Mouse (Mus musculus) erythroid progenitor cell, adult 5-6 weeks (primary cell): ENCODE measurements around the gene Churc1. TPM values are rescaled to one million over a fixed set of nuclear protein-coding genes. Genes with fewer than 3 reads are reported as not detected.

Experiments
- ATAC-seq: replicated peaks from 2 replicates; pipeline ENCODE4 v1.8.0; 2016; ENCODE audit warnings: moderate number of reproducible peaks, mild to moderate bottlenecking, moderate TSS enrichment, inconsistent platforms; ENCODE audit not compliant: poor library complexity, low FRiP score, severe bottlenecking
- total RNA-seq, 2 experiments: library from RNA; stranded (forward) in 1 of 2; stranded (reverse) in 1 of 2; fragments of 150-400 nt in 1 of 2; fragments of 186-747, 209-891 nt in 1 of 2; gene quantifications; 2 replicates each; pipeline versions ENCODE4 v1.2.3 to v1.2.4; 2015 to 2017; ENCODE audit warnings: low replicate concordance in 2 of 2

Churc1 gene
- 28.5 and 66.0 TPM in 2 replicates for total RNA-seq (2015; ENCODE audit: low replicate concordance)
- total RNA-seq (2017; ENCODE audit: low replicate concordance) = 24.4 and 42.7 TPM in 2 replicates

- ATAC-seq = peak; percentile 97
Measured at GRCm38 (mm10) chr12:76765354-76765851, at the start of gene Churc1, which contains the start of gene Fntb. Gene Churc1 (plus strand): TSS chr12:76765538. Gene Fntb (plus strand): TSS chr12:76765589.

GRCm38 (mm10) chr12:76718384-76718783, 47.0 kb upstream of the Churc1 start:
- peak; percentile 63; the same call in 1 of the 2 replicates for ATAC-seq

GRCm38 (mm10) chr12:76720572-76720971, 44.8 kb upstream of the Churc1 start:
- ATAC-seq = peak; percentile 79

GRCm38 (mm10) chr12:76722026-76722425, 43.3 kb upstream of the Churc1 start:
- ATAC-seq = no peak

GRCm38 (mm10) chr12:76727955-76728354, 37.4 kb upstream of the Churc1 start:
- ATAC-seq = peak; percentile 30; the same call in 1 of the 2 replicates

DNA sequence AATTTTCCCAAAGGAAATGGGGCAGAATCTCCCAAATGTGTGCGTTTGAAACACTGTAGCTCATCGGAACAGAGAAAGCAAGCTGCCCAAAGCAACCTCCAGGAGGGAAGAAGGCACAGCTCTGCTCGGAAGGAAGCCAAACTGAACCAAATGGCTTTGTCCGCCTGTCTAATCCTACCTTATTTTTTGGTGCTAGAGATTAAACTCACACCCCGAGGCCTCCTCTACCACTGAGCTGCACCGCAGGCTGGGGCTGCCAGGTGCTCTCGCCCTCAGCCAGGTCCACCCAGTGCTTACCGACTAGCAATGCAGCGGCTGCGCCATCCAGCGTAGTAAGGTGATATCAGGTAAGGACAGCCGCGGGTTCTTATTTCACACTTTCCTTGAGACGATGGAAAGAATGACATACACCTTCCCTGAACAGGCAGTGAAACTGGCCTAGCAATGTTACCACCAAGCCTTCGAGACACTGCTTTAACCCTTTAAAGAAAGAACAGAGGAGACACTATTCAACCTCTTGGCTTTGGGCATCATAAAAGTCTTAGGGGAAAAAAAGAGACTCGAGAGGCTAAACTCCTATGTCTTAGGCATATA, 14.4 kb upstream of the Churc1 start:
- ATAC-seq = no peak

- ATAC-seq = 0 out of 2 replicates have a peak, but pooled peaks have one; percentile 49
Measured at GRCm38 (mm10) chr12:76752652-76753318, 12.6 kb upstream of the Churc1 start.

DNA sequence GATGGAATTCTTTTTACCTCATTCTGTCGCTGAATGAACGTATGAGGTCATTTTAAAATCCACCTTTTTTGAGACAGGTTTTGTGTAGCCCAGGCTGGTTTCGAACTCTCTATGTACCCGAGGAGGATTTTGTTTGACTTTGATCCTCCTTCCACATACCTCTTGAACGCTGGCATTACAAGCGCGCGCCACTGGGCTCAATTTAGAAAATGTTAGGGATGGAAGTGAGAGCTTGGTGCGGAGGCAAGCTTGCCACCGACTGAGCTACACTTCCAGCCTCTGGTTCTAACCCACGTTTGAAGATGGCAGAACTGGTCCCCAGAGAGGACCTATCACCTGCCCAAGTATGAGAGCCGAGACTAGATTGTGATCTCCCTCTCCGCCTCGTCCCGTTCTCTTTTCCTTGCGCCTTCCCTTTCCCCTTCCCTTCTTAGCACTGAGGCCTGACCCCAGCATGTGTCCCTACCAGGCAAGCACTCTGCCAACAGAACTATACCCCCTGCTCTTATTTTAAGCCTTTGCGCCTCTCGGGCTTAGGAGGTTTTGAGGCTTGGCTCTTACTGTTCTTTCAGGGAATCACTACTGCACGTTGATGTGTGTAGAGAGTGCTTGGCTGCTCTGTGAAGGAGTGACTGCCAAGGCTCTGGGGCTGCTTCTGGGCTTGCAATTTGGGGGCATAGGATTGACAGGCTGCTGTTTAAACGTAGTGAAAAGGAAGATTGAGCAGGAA, 728 bp downstream of the Churc1 start:
- peak; percentile 28 for ATAC-seq

DNA sequence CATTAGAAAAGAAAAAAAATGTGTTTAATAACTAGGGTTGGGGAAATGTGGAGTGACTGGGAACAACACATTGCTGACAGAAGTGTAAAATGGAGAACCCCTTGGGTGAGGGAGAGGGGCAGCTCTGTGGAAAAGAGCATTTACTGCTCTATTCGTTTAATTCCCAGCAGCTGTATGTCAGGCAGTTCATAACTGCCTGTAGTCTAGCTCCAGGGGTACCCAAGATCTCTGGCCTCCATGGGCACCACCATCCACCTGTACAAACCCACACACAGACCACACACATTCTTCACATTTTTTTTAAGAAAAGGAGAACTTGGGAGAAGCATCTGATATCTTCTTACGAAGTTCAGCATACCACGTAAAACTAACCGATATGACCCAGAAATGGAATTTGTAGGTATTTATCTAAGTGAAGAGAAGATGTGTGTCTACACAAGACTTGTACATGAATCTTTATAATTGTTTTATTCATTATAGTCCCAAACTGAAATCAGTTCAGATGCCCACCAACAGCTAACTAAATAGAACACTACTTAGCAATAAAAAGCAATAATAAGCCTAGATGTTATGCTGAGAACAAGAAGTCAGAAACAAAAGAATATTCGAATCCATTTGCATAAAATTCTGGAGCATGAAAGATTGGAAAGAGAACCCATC, 5.6 kb downstream of the Churc1 start:
- no peak for ATAC-seq

- no peak for ATAC-seq
Measured at GRCm38 (mm10) chr12:76771540-76771939, 6.2 kb downstream of the Churc1 start.

DNA sequence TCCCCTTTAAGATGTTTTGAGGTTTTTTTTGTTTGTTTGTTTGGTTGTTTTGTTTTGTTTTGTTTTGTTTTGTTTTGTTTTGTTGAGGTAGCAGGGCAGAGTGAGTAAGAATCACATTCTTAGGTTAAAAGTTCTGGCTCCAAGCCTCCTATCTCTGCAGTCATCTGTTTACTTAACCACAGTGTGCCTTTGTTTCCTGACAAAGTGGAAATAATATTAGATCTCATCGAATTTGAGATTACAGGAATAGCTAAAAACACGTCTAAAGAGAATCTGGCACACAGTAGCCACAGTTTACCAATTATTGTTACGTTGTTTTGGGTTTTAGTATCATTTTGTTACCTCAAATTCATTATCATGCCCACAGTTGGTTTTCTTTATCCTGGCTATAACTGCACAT, 9.3 kb downstream of the Churc1 start:
- no peak for ATAC-seq

DNA sequence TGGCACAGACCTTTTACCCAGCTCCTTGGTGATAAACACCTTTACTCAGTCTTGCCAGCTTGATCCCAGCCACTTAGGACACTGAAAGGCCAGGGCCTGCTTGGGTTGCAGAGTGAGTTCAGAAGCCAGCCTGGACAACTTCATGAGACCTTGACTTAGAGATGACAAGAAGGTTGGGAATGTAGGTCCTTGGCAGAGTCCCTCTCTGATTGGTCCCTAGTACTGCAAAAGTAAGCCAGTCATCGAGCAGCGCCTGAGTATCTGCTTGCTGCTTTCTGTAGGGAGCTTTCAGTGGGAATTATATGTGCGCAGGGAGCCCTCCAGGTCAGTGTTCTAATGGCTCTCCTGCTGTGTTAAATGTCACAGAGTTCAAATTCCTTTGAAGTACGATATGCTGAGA, 9.8 kb downstream of the Churc1 start:
- no peak for ATAC-seq

DNA sequence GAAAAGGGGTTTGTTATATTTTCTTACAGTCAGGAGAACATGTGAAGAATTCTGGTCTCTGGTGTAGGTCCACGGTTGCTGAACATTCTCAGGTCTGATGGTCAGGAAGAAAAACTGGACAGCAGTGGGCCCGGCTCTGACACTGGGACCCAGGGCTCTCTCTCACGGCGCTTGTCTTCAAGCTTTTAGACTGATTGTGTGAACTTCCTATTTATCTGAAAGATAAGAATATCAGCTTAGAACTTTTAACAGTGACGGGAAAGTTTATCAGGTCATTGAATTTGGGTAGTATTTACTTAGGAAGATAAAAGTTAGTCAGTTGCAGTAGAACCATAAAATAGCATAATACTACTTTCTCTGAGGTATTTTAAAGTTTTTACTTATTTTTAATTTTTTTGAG, 11.6 kb downstream of the Churc1 start:
- ATAC-seq = no peak

DNA sequence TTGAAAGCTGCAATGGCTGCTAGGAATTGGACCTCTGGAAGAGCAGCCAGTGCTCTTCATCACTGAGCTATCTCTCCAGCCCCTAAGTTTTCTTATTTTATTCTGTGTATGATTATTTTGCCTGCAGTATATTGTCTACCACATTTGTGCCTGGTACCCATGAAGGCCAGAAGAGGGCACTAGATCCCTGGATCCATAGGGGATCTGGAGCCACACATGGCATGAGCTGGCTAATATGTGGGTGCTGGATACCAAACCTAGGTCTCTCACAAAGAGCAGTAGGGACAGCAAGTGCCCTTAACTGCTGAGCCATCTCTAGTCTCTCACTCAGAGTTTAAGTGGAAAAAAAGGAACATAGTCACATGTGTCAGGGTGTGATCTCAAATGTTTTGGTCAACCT, 12.5 kb downstream of the Churc1 start:
- ATAC-seq = no peak

- ATAC-seq = no peak
Measured at GRCm38 (mm10) chr12:76778305-76779083, 13.2 kb downstream of the Churc1 start.

DNA sequence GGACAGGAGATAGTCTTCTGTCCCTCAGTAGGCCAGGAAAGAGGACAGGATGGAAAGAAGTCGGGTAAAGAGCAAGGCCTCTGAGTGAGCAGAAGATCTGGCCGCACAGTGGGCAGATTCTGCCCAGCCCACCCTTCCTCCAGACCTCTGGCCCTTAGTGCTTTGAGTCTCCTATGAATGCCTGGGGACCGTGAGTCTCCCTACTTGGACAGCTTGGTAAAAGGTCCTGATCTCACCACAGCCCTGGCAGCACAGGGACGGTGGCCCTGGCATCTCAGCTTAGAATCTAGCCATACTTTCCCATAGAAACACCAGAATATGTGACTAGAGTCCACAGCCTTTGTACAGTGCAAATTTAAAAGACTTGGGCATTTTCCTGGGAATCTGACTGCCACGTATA, 14.6 kb downstream of the Churc1 start:
- ATAC-seq = no peak

DNA sequence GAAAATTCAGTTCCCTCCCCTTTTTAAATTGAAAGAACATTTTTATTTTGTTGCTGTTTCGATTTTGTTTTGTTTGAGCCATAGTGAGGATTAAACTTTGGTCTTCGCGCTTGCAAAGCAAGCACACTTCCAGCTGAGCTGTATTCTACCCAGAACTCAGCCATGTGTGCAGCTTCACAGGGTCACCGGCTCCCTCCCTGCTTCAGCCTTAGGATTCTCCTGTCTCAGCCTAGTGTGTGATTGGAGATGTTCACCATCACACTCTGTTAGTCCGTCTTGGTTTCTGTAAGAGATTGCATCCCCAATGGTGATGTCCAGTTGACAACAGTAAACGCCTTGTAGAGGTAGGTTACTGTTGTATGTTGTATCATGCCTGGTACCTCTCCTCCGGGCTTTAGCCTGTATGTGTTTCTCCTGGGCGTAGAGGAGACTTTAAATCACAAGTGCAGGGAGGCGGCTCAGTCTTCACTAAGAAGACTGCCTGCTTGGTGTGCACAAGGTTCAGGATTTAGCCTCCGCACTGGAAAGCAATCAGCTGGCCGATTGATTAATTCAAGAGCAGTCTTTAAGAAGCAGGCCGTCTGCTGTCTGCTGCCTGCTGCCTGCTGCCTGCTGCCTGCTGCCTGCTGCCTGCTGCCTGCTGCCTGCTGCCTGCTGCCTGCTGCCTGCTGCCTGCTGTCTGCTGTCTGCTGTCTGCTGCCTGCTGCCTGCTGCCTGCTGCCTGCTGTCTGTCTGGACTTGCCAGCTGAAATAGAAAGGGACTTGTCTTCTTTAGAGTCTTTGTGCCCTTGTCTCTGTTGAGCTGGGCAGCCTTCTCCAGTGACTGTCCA, 15.5 kb downstream of the Churc1 start:
- no peak for ATAC-seq

GRCm38 (mm10) chr12:76784056-76784619, 18.8 kb downstream of the Churc1 start:
- no peak for ATAC-seq
